Mouse (Mus musculus) limb, embryonic 13.5 days (tissue): ENCODE measurements around the gene Ric8a. TPM values are rescaled to one million over a fixed set of nuclear protein-coding genes. Genes with fewer than 3 reads are reported as not detected.

Experiments
- ATAC-seq: fragments of 200-750 bp; cut with Nextera tagmentation; 2 replicates; pipeline ENCODE4 v1.8.0; 2017; ENCODE audit warnings: low read depth, moderate number of reproducible peaks, moderate TSS enrichment; ENCODE audit not compliant: low FRiP score
- H3K27ac ChIP-seq: fragments of 300-500 bp; sonication (generic); 2 replicates; pipeline ENCODE4 v1.5.1; 2015; ENCODE audit warnings: inconsistent platforms, mild to moderate bottlenecking, moderate library complexity
- H3K27me3 ChIP-seq: fragments of 300-500 bp; sonication (generic); 2 replicates; pipeline ENCODE4 v1.6.1; 2015; ENCODE audit warnings: mild to moderate bottlenecking, inconsistent platforms
- H3K36me3 ChIP-seq: fragments of 300-500 bp; sonication (generic); 2 replicates; pipeline ENCODE4 v1.6.1; 2015; ENCODE audit warnings: inconsistent platforms, mild to moderate bottlenecking, moderate library complexity
- H3K4me1 ChIP-seq: fragments of 300-500 bp; sonication (generic); 2 replicates; pipeline ENCODE4 v1.6.1; 2015; ENCODE audit warnings: inconsistent platforms
- H3K4me2 ChIP-seq: fragments of 300-500 bp; sonication (generic); replicated peaks from 2 replicates; pipeline ENCODE4 v1.6.1; 2015; ENCODE audit warnings: inconsistent platforms, mild to moderate bottlenecking, moderate library complexity
- H3K4me3 ChIP-seq: fragments of 300-500 bp; sonication (generic); 2 replicates; pipeline ENCODE4 v1.5.1; 2015; ENCODE audit warnings: moderate library complexity, mild to moderate bottlenecking, inconsistent platforms
- H3K9ac ChIP-seq: fragments of 300-500 bp; sonication (generic); 2 replicates; pipeline ENCODE4 v1.6.1; 2015; ENCODE audit warnings: mild to moderate bottlenecking, inconsistent platforms
- H3K9me3 ChIP-seq: fragments of 300-500 bp; sonication (generic); 2 replicates; pipeline ENCODE4 v1.6.1; 2016; ENCODE audit warnings: inconsistent platforms
- WGBS: fragments of 180-500 bp; shearing (Covaris S2); methylation state at CpG from one replicate; pipeline ENCODE4 v1.1.7; 2015; 5-methylcytosine and 5-hydroxymethylcytosine counted together
- polyA plus RNA-seq: library from polyadenylated mRNA; unstranded; fragments of >200 nt; fragmentation: Nextera tagmentation; extraction: Ambion mirVana; gene quantifications from 2 replicates; pipeline ENCODE4 v1.2.1, GENCODE M21; 2015

Ric8a gene
- polyA plus RNA-seq, 1 experiment from 2014 or later, result 73.1 TPM

DNA sequence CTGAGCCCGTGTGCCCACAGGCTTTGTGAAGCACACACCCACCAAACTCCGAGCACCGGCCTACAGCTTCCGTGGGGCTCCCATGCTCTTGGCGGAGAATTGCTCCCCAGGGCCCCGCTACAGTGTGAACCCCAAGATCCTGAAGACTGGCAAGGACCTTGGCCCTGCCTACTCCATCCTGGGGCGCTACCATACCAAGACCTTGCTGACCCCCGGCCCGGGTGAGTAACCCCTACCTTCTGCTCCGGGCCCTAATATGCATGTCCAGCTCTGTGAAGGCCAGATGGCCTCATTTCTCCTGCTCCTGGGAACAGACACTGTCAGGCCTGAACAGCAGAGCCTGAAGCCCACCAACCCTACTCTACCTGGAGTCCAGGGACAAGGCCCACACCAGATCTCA, 8.2 kb upstream of the Ric8a start:
- no peaks in the 10 kb centered on the region for H3K9me3 ChIP-seq
- H3K4me3 ChIP-seq, result no peak overlapping the region
- H3K36me3 ChIP-seq, result peaks cover 24% of the 10 kb centered on the region
- no peak overlapping the region for H3K4me2 ChIP-seq
- H3K27me3 ChIP-seq, result peaks cover 17% of the 10 kb centered on the region
- peaks cover 7% of the 10 kb centered on the region; the same call in 1 of the 2 replicates for H3K4me1 ChIP-seq
- no peak overlapping the region for H3K27ac ChIP-seq
- no peak for ATAC-seq
- 93% methylated on average over 10 of the region's 10 CpGs for WGBS
- H3K9ac ChIP-seq, result no peak overlapping the region

DNA sequence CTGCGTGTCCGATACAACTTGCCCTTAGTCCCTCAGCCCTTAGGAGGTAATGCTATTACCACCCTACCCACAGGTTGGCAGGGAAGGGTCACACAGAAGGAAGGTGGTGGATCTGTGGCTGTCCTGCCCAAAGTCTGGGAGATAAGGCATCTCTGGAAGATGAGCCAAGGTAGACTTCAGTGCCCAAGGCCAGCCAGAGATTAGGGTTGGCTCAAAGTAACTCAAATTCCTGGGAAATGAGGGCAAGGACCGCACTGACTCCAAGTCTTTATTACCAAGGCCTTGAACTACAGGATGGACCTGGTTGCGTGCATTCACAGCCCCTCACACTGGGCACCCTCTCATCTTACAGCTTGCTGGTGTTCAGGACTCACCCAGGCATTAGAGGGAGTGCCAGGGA, 4.8 kb upstream of the Ric8a start:
- 97% methylated on average over 4 of the region's 4 CpGs for WGBS
- H3K9me3 ChIP-seq, result no peaks in the 10 kb centered on the region
- ATAC-seq, result no peak

DNA sequence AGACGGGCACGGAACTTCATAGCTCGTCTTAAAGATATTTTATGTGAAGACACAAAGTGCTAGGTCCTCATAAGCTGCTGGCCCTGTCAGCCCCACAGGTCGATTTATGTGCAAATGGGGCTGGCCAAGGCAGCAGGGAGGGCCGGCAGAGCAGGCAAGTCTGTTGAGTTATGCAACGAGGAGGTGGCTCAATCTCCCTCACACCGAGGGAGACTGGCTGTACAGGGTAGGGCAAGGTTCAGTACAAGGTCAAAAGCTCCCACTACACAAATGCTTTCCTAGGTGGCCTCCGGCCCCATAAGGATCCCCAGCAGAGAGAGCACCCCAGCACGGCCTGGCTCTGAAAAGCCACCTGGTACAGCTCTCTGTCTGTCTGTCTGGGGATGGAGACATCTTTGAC, 3.4 kb upstream of the Ric8a start:
- ATAC-seq, result no peak
- H3K9me3 ChIP-seq, result no peaks in the 10 kb centered on the region
- H3K4me3 ChIP-seq, result no peak overlapping the region
- no peak overlapping the region for H3K27ac ChIP-seq
- no peak overlapping the region for H3K9ac ChIP-seq
- 81% methylated on average over 9 of the region's 9 CpGs for WGBS
- no peaks in the 10 kb centered on the region for H3K27me3 ChIP-seq
- H3K4me2 ChIP-seq, result no peak overlapping the region
- H3K36me3 ChIP-seq, result peaks cover 36% of the 10 kb centered on the region
- peaks cover 20% of the 10 kb centered on the region for H3K4me1 ChIP-seq

More for the DNA sequence above, 4.8 kb upstream of the Ric8a start:
- Histone ChIP-seq H3K4me2 (no peak overlapping the region), H3K27me3 (peaks cover 5% of the 10 kb centered on the region; the same call in 1 of the 2 replicates), H3K9ac (no peak overlapping the region), H3K27ac (no peak overlapping the region), H3K4me3 (no peak overlapping the region), H3K36me3 (peaks cover 36% of the 10 kb centered on the region), H3K4me1 (peaks cover 14% of the 10 kb centered on the region)

DNA sequence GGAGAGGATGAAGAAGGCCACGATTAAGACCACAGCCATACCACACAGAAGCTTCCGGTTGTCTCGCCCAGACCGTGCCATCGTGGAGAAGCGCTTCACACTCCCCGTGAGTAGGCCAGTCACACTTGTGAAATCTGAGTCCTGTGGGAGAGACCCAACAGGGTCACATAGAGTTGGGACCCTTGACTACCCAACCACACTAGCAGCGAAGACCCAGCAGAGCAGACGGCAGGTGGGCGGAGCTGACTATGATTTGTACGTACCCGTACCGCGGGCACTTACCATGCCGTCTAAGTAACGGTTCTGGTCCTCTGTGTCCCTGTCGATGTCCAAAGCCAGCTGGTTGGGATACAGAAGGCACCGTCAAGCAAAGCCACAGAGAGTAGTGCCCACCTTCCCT, 2.3 kb upstream of the Ric8a start:
- Histone ChIP-seq H3K27ac (no peak overlapping the region), H3K4me2 (peak overlapping the region; percentile 100), H3K9me3 (no peaks in the 10 kb centered on the region), H3K27me3 (no peaks in the 10 kb centered on the region), H3K36me3 (peaks cover 47% of the 10 kb centered on the region), H3K4me3 (peak overlapping the region; percentile 88; the same call in 1 of the 2 replicates), H3K4me1 (peaks cover 28% of the 10 kb centered on the region), H3K9ac (no peak overlapping the region)
- ATAC-seq, result no peak
- 93% methylated on average over 18 of the region's 18 CpGs for WGBS

DNA sequence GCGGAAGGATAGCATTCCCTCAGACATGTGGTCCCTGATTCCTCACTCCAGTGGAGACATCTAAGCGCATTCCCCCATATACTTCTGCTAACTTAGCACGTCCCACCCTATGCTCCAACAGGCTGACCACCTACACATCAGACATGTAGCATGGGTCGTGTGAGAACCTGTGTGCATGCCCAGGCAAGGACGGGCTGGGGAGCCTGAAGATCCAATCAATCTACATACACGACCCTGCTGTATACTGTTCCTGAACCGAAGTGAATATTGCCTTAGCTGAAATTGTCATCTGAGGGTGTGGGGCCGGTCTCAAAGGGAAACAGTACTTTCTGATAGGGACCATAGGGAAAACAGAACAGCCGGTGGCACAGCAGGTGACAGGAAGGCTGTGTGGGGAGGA, 1.6 kb upstream of the Ric8a start:
- H3K36me3 ChIP-seq, result peaks cover 54% of the 10 kb centered on the region
- peak overlapping the region; percentile 87 for H3K9ac ChIP-seq
- ATAC-seq, result no peak
- no peaks in the 10 kb centered on the region for H3K9me3 ChIP-seq
- peak overlapping the region; percentile 100 for H3K4me2 ChIP-seq
- 69% methylated on average over 9 of the region's 9 CpGs for WGBS
- H3K4me1 ChIP-seq, result peaks cover 28% of the 10 kb centered on the region
- no peaks in the 10 kb centered on the region for H3K27me3 ChIP-seq
- peak overlapping the region; percentile 88 for H3K4me3 ChIP-seq
- 0 out of 2 replicates have a peak overlapping the region, but pooled peaks have one; percentile 83 for H3K27ac ChIP-seq

DNA sequence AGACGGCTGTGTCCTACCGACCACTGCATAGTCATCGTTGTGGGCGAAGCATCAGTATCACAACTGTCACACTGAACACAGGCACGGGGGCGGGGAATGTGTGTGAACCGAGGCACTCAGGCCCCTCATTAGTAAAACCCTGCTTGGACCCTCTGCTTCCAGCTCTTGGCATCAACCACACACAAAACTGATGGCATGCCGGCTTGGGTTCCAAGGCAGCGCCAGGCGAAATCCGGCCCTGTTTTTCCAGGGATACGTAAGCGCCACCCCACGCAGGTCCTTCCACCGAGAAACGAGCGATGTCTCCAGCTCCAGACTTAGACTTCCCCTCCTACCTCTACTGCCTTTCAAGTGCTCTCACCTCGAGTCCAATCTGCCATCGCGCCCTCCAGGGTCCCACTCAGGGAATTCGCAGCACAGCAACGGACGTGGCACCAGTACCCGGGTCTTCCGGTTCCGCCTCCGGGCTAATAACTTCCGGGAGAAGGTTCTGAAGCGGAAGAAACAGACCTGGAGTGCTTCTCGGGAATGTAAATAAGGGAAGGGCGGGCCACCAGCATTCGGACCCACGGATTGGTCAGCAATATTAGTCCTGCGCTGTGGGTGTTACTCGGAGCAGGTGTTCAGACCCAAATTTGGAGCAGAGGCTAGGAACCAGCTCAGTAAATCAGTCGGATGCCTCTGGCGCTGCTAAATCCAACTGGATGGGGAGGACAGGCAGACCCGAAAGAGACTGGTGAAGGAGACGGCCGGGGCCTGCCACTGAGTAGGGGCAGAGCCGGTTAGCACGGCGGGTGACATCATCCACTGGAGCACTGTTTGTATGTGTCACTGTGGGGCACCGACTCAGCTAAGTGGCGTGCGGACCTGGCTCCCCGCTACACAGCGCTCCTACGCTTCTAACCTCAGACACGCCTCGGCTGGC, 635 bp upstream of the Ric8a start, which contains the start of gene Gm45785:
Gm45785 (minus strand) TSS at position 472 of the 925 bp plus-strand sequence.
- H3K27ac ChIP-seq, result peak within 1 kb of the TSS; percentile 83
- H3K9me3 ChIP-seq, result no peaks in the 10 kb centered on the region
- H3K4me2 ChIP-seq, result peak within 1 kb of the TSS; percentile 100
- peaks cover 62% of the 10 kb centered on the region for H3K36me3 ChIP-seq
- H3K4me1 ChIP-seq, result peaks cover 28% of the 10 kb centered on the region
- no peaks in the 10 kb centered on the region for H3K27me3 ChIP-seq
- peak; percentile 77 for ATAC-seq
- H3K9ac ChIP-seq, result peak within 1 kb of the TSS; percentile 87
- H3K4me3 ChIP-seq, result peak within 1 kb of the TSS; percentile 88
- 1% methylated on average over 51 of the region's 51 CpGs for WGBS

DNA sequence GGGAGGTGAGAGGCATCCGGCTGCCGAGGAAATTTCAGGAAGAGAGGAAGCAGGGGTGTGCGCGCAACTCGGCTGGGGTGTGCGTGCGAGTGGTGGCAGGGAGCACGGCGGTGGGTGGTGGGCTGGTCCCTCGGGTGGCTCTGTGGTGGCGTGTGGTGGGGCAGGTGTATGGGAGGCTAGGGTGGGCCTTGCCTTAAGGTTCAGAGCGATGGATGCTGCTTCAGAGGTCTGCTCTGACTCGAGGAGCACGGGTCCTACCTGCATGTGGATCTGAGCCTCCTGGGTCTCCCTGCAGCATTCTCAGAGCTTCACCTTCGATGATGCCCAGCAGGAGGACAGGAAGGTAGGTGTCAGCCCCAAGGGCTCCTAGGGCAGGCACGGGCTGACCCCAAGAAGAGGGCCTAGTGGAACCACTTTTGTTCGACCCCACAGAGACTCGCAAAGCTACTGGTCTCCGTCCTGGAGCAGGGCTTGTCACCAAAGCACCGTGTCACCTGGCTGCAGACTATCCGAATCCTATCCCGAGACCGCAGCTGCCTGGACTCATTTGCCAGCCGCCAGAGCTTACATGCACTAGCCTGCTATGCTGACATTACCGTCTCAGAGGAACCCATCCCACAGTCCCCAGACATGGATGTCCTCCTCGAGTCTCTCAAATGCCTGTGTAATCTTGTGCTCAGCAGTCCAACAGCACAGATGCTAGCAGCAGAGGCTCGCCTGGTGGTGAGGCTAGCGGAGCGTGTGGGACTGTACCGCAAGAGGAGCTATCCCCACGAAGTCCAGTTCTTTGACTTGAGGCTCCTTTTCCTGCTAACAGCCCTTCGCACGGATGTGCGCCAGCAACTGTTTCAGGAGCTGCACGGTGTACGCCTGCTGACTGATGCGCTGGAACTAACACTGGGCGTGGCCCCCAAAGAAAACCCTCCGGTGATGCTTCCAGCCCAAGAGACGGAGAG, 1.1 kb downstream of the Ric8a start, which contains the start of gene Bet1l:
Bet1l (minus strand) TSS at position 28 of the 956 bp plus-strand sequence.
- ATAC-seq, result peak; percentile 41
- Histone ChIP-seq H3K27ac (peak within 1 kb of the TSS; percentile 83), H3K4me3 (peak within 1 kb of the TSS; percentile 88), H3K27me3 (no peaks in the 10 kb centered on the region), H3K4me2 (peak within 1 kb of the TSS; percentile 100), H3K9ac (peak within 1 kb of the TSS; percentile 87), H3K4me1 (peaks cover 28% of the 10 kb centered on the region), H3K9me3 (no peaks in the 10 kb centered on the region), H3K36me3 (peaks cover 63% of the 10 kb centered on the region)
- 38% methylated on average over 40 of the region's 40 CpGs for WGBS

DNA sequence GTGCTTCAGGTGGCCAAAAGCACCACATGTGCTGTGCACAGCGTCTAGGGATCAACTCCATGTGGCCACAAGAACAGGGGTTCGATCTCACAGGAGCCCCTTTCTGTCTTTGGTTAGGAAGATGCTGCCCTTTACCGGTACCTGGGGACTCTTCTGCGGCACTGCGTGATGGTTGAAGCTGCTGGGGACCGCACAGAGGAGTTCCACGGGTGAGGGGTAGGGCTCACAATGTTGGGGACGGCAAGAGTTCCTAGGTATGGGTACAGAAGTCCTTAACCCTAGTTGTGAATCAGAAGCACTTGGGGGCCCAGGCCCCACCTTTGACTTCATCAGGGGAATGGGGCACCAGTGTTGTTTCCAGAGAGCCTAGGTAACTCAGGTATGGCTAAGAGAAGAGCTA, 2.0 kb downstream of the Ric8a start:
- Histone ChIP-seq H3K9ac (peak overlapping the region; percentile 87), H3K4me1 (peaks cover 28% of the 10 kb centered on the region), H3K36me3 (peaks cover 63% of the 10 kb centered on the region), H3K27ac (no peak overlapping the region), H3K27me3 (no peaks in the 10 kb centered on the region), H3K9me3 (no peaks in the 10 kb centered on the region), H3K4me2 (peak overlapping the region; percentile 100), H3K4me3 (peak overlapping the region; percentile 88)
- 93% methylated on average over 8 of the region's 8 CpGs for WGBS
- ATAC-seq, result no peak

DNA sequence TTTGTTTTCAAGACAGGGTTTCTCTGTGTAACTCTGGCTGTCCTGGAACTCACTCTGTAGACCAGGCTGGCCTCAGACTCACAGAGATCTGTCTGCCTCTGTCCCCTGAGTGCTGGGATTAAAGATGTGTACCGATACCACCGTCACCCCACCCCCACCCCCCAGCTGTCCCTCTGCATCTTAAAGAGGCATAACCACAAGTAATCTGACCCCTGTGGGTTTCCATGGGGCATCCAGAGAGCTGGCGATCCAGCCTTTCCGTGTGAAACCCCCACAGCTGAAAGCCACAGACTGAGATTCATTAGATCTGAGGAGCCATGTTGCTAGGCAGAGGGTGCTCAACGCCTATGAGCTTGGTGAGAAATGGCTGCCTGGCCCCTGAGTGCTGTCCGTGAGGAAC, 3.2 kb downstream of the Ric8a start:
- Histone ChIP-seq H3K27ac (no peak overlapping the region), H3K9ac (no peak overlapping the region), H3K36me3 (peaks cover 64% of the 10 kb centered on the region), H3K9me3 (no peaks in the 10 kb centered on the region), H3K4me2 (no peak overlapping the region), H3K4me1 (peaks cover 22% of the 10 kb centered on the region), H3K27me3 (no peaks in the 10 kb centered on the region), H3K4me3 (no peak overlapping the region)
- 74% methylated on average over 6 of the region's 6 CpGs for WGBS
- no peak for ATAC-seq

DNA sequence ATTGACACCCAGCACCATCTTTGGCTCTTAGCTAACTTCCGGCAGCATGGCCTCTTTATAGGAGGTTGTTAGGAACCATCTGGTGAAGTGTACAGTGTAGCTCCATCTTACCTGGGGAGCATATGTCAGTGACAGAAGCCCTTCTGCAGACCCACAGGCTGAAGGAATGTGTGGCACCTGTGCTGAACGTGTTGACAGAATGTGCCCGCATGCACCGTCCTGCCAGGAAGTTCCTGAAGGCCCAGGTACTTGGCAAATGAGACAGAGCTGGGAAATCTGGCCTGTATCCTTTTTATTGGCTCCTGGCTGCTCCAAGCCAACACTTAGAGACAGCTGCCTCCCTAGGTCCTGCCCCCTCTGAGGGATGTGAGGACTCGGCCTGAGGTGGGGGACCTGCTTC, 4.0 kb downstream of the Ric8a start:
- Histone ChIP-seq H3K27ac (no peak overlapping the region), H3K9ac (no peak overlapping the region), H3K9me3 (no peaks in the 10 kb centered on the region), H3K4me1 (peaks cover 16% of the 10 kb centered on the region), H3K36me3 (peaks cover 68% of the 10 kb centered on the region), H3K4me3 (no peak overlapping the region), H3K4me2 (no peak overlapping the region), H3K27me3 (no peaks in the 10 kb centered on the region)
- no peak for ATAC-seq
- 86% methylated on average over 5 of the region's 5 CpGs for whole genome bisulfite sequencing

DNA sequence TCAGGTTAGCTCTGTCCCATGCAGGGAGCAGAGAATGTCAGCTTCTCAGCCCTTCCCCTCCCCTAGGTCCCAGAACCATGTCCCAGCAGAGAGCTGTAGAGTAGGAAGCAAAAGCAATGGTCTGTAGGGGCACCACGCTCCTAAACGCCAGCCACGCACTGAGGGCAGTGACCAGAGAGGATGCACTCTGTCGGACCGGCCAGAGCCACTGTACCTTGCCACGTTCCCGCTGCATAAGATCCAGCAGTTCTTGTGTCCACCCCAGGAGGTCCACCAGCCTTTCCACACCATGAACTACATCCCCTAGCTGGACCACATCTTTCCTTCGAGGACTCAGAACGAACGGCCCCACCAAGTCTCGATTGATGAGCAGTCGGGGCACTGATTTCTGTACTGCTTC, 8.0 kb downstream of the Ric8a start:
- no peaks in the 10 kb centered on the region for H3K27me3 ChIP-seq
- no peak overlapping the region for H3K27ac ChIP-seq
- no peaks in the 10 kb centered on the region for H3K9me3 ChIP-seq
- no peak overlapping the region for H3K4me3 ChIP-seq
- peaks cover 77% of the 10 kb centered on the region for H3K36me3 ChIP-seq
- H3K4me1 ChIP-seq, result no peaks in the 10 kb centered on the region
- no peak for ATAC-seq
- H3K9ac ChIP-seq, result no peak overlapping the region
- H3K4me2 ChIP-seq, result no peak overlapping the region
- 91% methylated on average over 12 of the region's 12 CpGs for WGBS

DNA sequence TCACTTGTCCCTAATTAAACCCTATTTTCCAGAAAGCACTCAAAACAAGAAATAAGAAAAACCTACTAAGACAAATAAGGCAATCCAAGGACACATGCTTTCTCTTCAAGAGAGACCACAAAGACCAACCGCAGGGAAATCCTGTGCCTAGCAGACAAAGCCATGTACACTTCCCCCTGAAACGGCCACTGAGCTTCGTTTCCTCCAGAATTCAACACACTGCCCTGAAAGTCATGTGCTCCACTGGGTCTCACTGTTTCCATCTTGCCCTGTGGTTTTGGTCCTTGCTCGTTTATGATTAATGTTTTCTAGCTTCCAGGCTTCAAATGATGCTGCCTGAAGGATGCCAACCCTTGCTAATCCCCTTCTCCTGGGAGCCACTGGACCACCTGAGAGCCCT, 17.5 kb downstream of the Ric8a start:
- WGBS, result 84% methylated on average over 4 of the region's 4 CpGs
- no peaks in the 10 kb centered on the region for H3K9me3 ChIP-seq
- H3K27ac ChIP-seq, result no peak overlapping the region
- H3K4me3 ChIP-seq, result no peak overlapping the region
- ATAC-seq, result no peak
- no peak overlapping the region for H3K9ac ChIP-seq
- no peak overlapping the region for H3K4me2 ChIP-seq
- no peaks in the 10 kb centered on the region for H3K4me1 ChIP-seq
- H3K36me3 ChIP-seq, result peaks cover 39% of the 10 kb centered on the region
- H3K27me3 ChIP-seq, result no peaks in the 10 kb centered on the region
